Mouse (Mus musculus) cerebellum, postnatal 25 days (tissue): Measurements from ENCODE around the gene Tmem59.

ENCODE experiments used
- DNase-seq, 2 experiments: peaks; one replicate each; pipeline ENCODE4 v3.0.0; 2021; ENCODE audit warnings: mixed read lengths in 2 of 2

Tmem59 gene

DNA sequence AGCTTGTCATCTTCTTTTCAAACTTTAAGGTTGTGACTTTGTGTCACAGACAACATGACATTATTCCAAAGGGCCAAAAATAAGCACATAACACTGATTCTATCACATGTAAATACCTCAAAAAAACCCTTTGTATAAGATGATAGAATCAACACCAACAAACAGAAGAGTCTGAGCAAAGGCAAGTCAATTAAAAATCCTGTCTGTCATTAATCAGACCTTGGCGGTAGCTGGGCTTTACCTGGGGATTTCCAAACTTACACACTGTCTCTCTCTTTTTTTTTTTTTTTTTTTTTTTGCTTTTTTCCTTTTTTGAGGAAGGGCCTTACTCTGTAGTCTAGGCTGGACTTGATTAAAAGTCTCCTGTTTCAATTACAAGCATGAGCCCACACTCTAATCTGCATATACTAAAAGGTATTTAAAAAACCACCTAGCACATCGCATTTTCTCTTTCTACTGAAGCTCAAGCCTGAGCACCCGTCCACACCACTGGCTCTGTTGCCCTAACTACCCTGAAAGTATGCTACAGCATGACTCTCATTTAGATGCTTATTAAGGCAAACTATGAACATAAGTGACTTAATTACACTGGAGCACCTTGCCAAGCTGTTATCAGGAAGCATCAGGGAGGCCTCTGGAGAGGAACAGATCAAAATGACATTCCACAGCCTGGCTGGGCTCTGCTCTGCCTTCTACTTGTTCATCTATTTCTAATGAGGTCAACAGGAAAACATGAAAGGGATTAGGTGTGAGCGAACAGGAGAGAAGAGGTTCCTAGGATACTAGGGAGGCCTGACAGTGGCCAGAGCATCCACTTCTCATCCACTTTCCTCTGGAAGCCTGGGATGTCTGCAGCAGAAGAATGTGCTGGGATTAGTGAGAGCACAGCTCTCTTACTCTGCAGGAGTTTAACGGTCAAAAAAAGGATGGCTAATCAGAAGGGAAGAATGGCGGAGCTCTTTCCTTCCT, 65.5 kb downstream of the Tmem59 start:
- no peak for DNase-seq

DNA sequence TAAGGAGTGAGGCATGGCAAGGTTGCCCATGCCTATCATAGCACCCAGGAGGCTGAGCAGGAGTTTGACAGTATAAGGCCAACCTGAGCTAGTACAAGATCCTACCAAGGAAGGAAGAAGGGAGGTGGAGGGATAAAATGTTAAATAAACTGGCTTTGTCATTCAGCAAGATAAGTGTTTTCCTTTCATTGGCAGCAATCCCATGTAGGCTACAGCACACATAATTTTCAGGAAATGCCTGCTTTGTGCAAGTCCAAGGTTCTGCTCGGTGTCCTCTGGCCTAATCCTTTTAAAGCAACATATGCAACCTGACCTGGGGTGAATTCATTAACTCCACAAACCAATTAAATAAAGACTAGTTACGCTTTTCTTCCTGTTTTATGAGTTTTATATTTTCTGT, 67.2 kb downstream of the Tmem59 start:
- DNase-seq: no peak

DNA sequence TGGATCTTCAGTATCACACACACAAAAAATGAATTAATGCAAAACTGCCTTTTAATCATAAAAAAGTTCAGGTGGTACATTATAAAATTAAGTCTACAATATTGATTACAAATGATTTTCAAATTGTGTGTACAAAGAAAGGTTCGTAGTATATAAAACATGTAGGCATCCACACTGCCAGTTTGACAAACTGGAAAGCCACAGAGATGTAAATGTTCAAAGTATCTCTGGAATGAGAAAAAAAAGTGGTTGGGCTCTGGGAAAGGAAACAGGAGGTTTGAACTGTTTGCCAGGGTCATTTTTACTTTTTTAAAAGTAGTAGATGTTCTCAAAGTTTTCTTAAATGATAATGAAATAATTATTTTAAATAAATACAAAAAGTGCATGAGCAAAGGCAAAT, 67.8 kb downstream of the Tmem59 start:
- no peak for DNase-seq

DNA sequence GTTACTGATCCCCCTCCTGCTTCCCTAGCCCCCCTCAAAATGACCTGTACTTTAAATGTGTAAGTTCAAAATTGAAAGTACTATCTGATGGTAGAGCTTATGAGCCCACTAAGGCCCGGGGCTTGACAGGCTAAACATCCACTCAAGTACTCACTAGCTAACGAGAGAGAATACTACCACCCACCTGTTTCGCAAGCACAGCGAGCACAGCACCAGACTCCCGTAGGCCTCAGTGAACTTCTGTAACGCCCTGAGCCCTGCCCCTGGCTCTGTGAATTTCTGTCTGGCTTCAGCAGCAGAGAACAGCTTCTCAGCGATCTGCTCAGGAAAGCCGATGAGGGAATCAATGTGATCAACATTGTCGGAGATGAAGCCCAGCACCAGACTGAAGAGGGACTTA, 68.9 kb downstream of the Tmem59 start:
- no peak for DNase-seq

DNA sequence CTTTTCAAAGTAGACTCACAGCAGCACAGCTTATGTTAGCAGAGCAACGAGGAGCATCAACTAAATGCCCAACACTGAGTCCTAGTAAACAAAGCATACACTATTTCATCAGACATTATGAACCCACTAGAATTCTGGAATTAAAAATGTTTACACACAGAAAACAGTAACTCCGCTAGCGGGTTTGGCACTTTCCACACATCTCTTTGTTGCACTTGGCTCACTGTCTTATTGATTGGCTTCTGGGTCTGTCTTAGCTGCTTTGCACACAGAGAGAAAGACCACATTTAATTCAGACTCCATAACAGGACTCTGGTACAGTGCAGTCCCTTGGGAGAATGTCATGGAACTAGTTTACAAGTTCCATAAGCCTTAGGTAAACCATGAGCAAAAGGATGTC, 69.9 kb downstream of the Tmem59 start:
- DNase-seq: no peak

DNA sequence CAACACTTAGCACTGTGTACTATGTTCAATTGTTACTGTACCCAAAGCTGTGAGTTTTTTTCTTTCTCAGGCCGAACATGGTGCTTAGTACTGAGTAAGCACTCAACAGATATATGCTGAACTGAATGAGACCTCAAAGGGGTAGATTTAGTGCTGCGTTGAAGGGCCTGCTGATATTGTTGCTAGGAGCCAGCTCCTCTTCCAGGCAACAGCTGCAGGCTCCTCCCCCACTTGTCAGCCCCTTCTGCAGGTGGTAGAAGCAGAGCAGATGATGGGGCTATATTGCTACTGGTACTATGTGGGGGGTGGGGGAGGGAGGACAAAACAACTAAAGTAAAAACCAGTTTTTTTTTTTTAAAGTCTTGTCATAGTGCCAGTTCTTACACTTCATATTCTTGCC, 71.3 kb downstream of the Tmem59 start:
- no peak for DNase-seq

DNA sequence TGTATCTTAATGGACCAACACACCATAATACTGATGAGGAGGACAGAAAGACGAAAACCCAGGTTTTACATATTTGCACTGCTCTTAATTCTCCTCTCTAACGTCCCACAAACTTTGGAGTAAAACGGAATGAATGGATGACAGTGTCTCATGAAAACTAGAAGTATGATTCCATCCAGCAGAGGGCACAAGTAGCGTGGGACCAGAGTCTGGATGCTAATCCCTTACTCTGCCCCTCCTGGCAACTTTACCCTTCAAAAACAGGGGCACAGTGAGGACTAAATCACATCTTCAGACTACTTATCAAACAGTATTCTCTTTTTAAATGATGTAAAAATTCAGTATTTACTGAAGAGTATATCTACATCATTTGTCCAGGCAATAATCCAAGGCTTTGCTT, 72.3 kb downstream of the Tmem59 start:
- DNase-seq: peak; percentile 25 to 67
